Mouse (Mus musculus) activated CD4-positive, CD25-positive, alpha-beta regulatory T cell (primary cell): ENCODE measurements around the gene Ncbp2. TPM values are rescaled to one million over a fixed set of nuclear protein-coding genes. Genes with fewer than 3 reads are reported as not detected.

Experiments used
- polyA plus RNA-seq, 2 experiments: library from polyadenylated mRNA; unstranded; fragments of 100-300 nt; shearing (Covaris generic); gene quantifications; one replicate each; pipeline ENCODE4 v1.2.1; 2017

Ncbp2 gene
- polyA plus RNA-seq: 10 to 100 TPM; 40.2 to 40.6 TPM

DNA sequence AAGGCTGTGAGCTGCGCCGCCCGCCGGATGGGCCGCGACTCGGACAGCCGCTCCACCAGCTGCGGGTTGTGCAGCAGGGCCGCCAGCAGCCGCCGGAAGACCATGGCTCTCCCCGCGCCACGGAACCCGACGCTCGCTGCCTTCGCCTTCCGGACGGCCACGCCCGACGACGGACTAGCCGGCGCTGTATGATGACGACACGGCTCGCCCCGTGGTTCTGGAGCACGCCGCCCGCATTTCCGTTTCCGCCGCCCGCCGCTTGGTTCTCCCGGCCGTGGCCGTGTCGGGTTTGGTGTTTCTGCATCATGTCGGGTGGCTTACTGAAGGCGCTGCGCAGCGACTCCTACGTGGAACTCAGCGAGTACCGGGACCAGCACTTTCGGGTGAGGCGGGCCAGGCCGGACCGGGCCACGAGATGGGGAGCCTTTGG lies at the start of gene Ncbp2, which contains the start of gene 0610012G03Rik:
Gene Ncbp2, plus strand, starts transcription at position 169 of the 430 bp plus-strand sequence.
Gene 0610012G03Rik, minus strand, starts transcription at position 150 of the 430 bp plus-strand sequence.

GRCm38 (mm10) chr16:31933751-31934549 lies 14.4 kb upstream of the Ncbp2 start, which contains the start of gene Pigz:
Gene Pigz, plus strand, starts transcription at chr16:31933851.

GRCm38 (mm10) chr16:32002509-32003477 lies 54.5 kb downstream of the Ncbp2 start, which contains the start of gene Senp5:
Gene Senp5, minus strand, starts transcription at chr16:32003287.

Other genes starting within 250 kb of the Ncbp2 start
- gene Meltf, start 69.7 kb upstream of the Ncbp2 start, polyA plus RNA-seq: not detected
- 1 to 10 TPM; 1.2 to 1.9 TPM for gene Pigz, start 14.7 kb upstream of the Ncbp2 start, polyA plus RNA-seq
- 10 to 100 TPM; 42.7 to 54.2 TPM for gene 0610012G03Rik, start within 50 bp of the Ncbp2 start, polyA plus RNA-seq
- gene Senp5, start 54.8 kb downstream of the Ncbp2 start, polyA plus RNA-seq: 10 to 100 TPM; 17.3 to 18.6 TPM
- gene Pak2, start 130.8 kb downstream of the Ncbp2 start, polyA plus RNA-seq: 100 to 1,000 TPM; 112 to 151 TPM
- 100 to 1,000 TPM; 182 to 209 TPM for gene Pigx, start 151.2 kb downstream of the Ncbp2 start, polyA plus RNA-seq
- 10 to 100 TPM; 35.7 to 42.3 TPM for gene Cep19, start 151.3 kb downstream of the Ncbp2 start, polyA plus RNA-seq
- gene Nrros, start 217.1 kb downstream of the Ncbp2 start, polyA plus RNA-seq: 10 to 100 TPM; 86.5 to 91.7 TPM
- gene Bex6, start 231.3 kb downstream of the Ncbp2 start, polyA plus RNA-seq: under 1 TPM in 1 of 2 experiments, not detected in 1; 0.38 TPM